Mouse (Mus musculus) neutrophil, adult 83 days (primary cell): ENCODE data around the gene Ep400. TPM values are rescaled to one million over a fixed set of nuclear protein-coding genes. Genes with fewer than 3 reads are reported as not detected.

Experiments used
- total RNA-seq, 2 experiments: library from RNA; stranded (reverse); gene quantifications; one replicate each; pipeline ENCODE4 v1.2.4; 2023

The Ep400 gene
- 100 to 1,000 TPM; 119 to 120 TPM for total RNA-seq

DNA sequence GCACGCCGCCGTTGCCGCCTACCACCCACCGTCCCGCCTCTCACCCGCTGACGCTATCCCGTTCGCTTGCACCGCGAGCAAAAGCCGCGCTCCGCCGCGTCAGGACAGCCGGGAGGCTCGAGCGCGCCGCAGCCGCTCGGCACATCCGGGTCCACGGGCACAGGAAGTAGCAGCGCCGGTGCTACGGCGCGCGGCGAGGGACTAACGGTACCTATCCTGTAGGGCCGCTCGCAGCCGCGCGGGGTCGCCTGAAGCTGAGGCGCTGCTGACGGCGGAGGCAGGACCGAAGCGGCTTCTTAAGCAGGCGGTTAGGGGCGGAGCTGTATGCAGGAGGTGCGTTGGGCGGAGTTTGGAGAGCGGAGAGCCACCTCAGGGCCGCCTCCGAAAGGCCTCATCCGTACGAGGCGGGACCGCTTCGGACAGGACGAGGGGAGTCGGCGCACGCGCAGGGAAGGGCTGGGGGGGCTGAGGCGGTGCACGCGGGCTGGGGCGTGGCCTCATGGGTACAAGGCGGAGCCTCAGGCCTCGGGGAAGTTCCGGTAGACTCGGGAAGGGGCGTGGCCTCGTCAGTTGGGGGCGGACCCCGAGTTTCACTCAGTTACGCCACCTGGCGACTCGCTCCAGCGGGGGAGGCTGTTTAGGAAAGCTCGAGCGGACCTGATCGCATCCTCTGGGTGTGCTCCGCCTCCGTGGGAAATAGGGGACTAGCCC, at the start of gene Ep400:
Gene Ep400 (minus strand): TSS at position 270 of the 711 bp plus-strand sequence.

DNA sequence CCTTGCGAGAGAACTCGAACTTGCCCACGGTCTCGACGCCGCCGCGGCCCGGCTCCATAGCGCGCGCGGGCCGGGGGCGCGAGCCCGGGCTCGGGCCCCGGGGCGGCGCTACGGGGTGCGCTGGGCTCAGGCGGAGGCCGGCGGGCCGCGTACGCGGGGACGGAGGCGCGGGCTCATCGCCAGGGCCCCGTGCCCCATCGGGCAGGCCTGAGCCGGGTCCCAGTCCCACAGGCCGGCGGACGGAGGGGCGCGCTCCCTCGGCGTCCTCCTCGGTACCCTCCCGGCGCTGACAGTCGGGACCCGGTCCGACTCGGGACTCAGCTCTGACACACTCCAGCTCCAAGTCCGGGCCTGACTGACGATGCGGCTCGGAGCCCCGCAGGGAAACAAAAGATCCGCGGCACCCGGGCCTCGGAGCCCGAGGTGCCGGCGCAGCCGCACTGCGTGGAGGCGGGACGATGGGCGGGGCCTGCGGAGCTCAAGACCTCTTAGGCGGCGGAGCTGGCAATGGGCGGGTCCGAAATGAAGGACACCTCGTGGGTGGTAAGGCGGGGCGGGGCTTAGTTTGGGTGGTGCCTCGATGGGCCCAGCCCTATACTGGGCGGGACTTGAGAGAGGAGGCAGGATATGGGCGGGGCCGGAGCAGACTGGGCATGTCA, 39.3 kb upstream of the Ep400 start, which contains the start of gene Ulk1:
Gene Ulk1 (minus strand): TSS at position 431 of the 659 bp plus-strand sequence.

DNA sequence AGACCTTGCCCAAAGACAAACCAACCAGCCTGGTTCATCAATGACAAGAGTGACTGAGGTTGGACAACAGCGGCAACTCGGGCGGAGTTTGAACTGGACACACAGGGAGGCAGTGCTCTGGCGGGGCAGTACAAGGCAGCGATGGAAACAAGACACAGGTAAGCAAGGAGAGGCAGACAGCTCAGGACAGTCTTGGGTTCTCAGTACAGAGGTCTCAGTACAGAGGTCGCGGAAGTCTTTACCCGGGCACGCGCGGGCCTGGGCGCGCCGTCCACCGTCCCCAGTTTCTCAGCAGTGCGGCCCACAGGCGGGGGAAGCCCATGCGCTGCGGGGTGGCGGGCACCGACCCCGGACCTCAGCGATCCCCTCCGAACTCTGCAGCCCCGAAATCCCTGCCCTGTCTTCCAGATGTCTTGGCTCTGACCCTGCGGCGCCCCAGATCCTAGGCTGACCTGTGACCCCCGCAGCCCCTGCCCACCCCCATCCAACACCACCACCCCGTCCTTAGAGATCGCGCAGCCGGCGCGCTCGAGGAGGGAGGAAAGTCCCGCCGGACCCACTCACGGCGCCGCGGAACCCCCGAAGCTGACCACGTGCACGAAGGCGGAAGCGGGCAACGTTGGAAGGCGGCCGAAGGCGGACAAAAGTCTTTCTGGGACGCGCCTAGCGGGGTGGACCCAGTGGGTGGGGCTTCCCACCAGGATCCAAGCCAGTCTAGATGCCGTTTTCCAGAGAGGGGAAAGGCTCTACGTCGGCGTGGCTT, 9.7 kb upstream of the Ep400 start, which contains the start of gene Pus1:
Gene Pus1 (minus strand): TSS at position 662 of the 763 bp plus-strand sequence.

DNA sequence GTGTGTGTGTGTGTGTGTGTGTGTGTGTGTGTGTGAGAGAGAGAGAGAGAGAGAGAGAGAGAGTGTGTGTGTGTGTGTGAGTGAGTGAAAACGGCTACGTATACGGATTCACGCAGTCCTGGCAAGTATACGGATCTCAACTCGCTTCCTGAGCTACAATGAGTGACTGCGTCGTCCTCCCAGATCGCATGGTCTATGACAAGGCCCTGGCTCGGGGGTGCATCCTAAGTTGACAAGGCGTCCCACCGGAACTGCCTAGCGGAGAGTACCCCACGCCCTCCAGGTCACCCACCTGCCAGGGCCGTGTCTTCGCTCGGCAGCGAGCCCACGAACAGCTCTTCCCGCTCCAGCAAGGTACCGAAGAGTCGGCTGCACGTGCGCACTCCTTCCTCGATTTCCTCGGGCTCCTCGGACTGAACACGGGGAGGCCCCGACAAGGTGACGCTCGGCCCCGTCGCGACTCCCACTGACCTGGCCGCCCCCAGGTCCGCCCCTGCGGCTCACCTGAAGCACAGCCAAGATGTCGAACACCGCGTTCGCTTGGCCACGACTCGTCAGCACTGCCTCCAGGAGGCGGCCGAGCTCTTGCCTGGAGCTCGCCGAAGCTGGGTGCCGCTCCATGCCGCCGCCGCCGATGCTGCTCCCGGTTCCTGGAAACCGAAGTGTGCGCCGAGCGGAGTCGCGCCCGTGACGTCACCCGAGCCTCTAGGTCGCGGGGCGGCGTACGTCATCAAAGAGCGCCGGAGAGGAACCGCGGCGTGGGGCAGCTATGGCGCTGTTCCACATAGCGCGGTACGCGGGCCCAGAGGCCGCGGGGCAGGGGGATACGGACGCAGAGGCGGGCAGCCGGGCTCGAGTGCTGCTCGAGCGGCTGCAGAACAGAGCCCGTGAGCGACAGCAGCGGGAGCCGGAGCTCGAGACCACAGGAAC, 117.5 kb downstream of the Ep400 start, which contains the start of the genes Noc4l and Ddx51:
Gene Noc4l (minus strand): TSS at position 699 of the 930 bp plus-strand sequence.
Gene Ddx51 (plus strand): TSS at position 733 of the 930 bp plus-strand sequence.

Other genes with a start within 250 kb of the Ep400 start
- 1 to 10 TPM; 5.9 to 6.4 TPM for gene Galnt9, start 226.4 kb downstream of the Ep400 start, total RNA-seq
- 10 to 100 TPM; 23.0 to 23.7 TPM for gene Noc4l, start 117.3 kb downstream of the Ep400 start, total RNA-seq
- gene Ddx51, start 117.3 kb downstream of the Ep400 start, total RNA-seq, result 10 to 100 TPM; 13.9 to 15.8 TPM
- 10 to 100 TPM in 1 of 2 experiments, 1 to 10 TPM in 1; 9.2 to 12.8 TPM for gene Pus1, start 9.9 kb upstream of the Ep400 start, total RNA-seq
- 10 to 100 TPM; 66.8 to 78.5 TPM for gene Ulk1, start 39.4 kb upstream of the Ep400 start, total RNA-seq
- gene Hscb, start 69.1 kb upstream of the Ep400 start, total RNA-seq, result 10 to 100 TPM in 1 of 2 experiments, 1 to 10 TPM in 1; 6.2 to 11.3 TPM
- 10 to 100 TPM; 14.0 to 15.4 TPM for gene Chek2, start 69.3 kb upstream of the Ep400 start, total RNA-seq
- gene Ttc28, start 109.1 kb upstream of the Ep400 start, total RNA-seq, result 1 to 10 TPM; 1.8 to 2.1 TPM